Mouse (Mus musculus): Measurements from ENCODE around the gene Gpr84.

Gene Gpr84

DNA sequence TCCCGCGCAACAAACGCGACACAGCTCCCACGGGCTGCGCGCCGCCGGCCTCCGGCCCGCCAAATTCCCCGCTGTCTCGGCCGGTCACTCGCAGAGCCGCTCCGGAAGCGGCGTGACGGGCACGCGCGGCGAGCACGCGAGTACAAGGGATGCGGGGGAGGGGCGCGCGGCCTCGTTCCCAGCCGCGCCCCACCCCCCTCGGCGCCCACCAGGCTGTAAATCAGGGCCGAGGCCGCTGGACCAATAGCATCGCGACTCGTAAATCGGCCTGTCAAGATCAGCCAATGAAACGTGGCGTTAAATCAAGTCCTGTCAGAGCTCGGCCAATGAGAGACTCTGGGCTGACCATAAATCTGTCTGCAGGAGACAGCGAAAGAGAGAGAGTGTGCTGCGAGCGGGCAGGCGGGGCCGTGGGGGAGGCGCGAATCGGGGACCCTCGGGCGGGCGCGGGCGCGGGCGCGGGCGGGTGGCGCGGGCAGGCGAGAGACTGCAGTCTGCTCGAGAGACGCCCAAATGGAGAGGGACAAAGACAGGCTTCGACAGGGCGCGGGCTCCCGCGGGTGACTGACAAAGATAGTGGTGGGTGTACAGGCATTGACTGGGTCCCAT is 5.2 kb downstream of the Gpr84 start:
- DNase-seq, result peak; percentile 98

DNA sequence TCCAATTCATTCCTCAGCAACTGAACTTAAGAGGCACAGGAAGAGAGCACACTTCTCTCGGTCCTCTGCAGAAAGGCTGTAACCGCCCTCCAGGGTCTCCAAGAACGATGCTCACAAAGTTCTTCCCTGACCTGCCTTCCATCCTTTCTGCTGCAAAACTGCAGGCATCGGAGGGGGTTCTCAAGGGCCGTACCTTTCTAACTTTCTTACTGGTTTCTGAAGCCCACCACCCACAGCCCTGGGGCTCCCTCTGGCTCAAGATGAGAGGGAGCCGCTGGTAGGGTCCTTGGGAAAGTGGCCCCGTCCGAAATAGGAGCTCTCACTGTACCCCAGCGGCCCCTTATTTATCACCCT is 5.8 kb downstream of the Gpr84 start:
- no peak for DNase-seq

- peak; percentile 38 for DNase-seq
Observed at GRCm38 (mm10) chr15:103303916-103304615, 6.3 kb downstream of the Gpr84 start.

DNA sequence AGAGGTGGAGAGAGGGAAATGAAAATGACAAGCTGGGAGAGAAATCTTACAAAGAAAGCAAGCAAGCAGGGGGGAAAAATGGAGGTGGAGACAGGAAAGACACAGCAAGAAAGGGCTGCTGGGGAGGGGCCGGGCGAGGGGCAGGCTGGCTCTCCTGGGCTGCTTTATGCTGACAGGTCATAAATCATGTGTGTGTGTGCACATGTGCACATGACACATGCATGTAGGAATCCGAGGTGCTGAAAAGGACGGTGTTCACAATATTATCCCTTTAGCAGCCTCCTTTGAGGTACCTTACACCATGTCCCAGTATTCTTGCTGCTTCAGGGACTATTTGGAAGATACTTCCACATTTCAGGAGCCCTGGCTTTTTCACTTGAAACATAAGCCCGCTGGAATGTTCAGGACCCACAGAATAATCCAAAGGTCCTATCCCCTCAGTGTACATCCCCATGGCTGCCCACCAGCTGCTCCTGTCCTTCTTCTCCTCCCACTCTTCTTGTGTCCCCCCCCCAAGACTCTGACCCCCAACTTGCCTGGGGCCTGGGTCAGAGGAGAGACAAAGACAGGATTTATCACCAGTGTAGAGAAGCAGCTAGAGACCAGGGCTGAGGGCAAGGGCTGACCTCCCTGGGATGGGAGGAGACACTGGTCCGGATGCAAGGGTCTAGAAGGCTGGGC is 7.9 kb downstream of the Gpr84 start:
- DNase-seq, result no peak

DNA sequence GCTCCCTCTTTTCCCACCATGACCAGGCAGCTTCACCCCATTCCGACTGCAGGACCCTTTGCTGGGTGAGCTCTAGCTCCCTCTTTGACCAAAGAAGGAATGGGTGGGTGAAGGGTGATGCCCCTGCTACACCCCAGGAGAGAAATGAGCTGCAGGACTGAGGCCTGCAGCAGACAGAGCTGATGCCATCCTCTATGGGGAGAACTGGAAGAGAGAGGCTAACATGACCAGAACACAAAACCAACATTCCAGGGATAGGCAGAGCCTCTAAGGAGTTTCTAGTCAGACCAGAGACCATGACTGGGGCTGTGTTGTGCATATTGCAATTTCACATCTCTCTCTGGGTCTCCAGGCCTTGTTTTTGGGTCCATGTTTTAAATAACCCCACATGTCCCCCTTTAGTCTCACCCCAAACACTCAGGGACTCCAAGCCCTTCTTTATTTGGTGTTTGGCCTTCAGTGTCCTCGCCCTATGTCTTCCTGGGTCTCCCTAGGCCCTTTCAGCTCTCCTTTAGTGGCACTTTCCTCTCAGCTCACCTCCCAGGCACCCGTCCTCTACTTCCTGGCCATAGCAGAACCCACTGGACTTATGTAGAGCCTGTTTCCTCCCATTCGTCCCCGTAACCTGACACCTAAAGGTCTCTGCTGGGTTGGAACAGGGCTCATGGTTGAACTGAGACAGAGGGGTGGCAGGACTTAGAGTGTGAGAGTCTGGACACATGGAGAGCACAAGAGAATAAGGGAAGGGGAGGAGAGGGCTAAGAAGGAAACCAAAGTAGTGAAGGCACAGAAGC is 8.7 kb downstream of the Gpr84 start:
- DNase-seq, result no peak

GRCm38 (mm10) chr15:103301046-103301445 is 9.4 kb downstream of the Gpr84 start:
- no peak for DNase-seq

DNA sequence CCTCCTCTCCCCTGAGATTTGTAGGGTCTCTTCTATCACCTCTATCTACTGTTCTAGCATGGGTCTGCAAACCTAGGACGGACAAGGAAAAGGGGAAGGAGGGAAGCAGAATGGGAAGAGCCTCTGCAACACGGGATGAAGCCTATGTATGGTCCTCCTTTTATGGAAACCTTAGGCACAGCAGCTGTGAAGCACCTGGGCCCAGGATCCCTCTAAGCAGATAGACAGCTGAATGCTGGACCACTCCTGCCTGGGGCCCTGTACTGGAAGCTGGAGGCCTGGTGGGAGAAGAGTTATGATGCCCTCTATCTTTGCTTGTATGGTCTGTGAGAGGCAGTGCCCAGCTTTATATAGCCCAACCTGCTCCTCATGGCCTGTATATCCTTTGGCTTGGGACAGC is 9.9 kb downstream of the Gpr84 start:
- no peak for DNase-seq

GRCm38 (mm10) chr15:103300067-103300471 is 10.3 kb downstream of the Gpr84 start:
- peak; percentile 54 for DNase-seq

DNA sequence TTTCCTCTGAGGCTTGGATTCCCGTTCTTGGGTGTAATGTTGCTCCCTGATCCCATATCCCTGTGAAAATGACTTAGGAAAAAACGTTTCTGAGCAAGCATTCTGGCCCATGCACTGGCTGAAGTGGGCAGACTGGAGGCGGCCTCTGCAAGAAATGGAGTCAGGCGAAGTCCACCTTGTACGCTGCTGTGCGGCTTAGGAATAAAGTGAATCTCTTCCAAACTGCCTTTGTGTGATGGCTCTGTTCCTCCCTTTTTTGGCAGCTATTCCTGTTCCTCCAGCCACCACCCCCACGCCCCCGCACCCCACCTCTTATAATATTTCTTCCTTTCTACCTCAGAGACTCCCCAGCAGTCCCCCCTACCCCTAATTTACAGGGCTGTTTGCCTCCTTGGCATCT is 10.8 kb downstream of the Gpr84 start:
- DNase-seq, result no peak

GRCm38 (mm10) chr15:103298861-103299616 is 11.4 kb downstream of the Gpr84 start:
- no peak for DNase-seq

GRCm38 (mm10) chr15:103298026-103298425 is 12.4 kb downstream of the Gpr84 start:
- no peak for DNase-seq

DNA sequence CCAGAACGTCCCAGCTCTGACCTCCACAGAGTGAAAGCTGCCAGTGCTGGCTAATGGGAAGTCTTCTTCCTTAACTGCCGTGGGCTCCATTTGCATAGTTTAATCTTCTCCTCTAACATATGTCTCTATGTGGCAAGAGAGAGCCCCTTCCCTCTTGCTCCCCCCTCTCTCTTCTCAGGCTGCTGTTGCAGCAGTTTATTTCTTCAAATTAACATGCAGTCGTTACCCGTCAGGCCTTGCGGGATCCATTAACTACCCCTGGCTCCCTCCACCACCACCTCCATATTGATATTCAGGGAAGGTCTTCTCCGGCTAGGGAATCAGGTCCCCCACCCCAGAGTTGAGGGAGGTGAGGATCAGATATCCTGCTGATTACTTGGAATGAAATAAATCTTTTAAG is 13.1 kb downstream of the Gpr84 start:
- DNase-seq, result no peak

DNA sequence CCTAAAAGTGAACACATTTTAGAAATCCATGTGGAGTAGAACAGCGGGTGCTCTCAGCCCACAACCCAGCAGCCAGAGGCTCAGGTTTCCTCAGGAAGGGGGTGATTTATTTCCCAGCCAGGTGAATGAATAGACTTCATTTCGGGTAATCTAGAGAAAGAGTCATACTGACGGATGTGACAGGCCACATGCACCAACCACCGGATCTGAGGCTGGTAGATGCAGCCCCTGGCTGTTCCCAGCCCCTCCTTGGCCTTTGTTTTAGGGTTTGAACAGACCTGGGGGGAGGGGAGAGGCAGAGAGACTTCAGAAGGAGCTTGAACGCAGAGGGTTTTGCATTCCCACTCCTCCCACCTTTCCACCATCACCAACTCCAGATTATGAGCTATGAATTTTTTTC is 14.6 kb downstream of the Gpr84 start:
- DNase-seq, result no peak

DNA sequence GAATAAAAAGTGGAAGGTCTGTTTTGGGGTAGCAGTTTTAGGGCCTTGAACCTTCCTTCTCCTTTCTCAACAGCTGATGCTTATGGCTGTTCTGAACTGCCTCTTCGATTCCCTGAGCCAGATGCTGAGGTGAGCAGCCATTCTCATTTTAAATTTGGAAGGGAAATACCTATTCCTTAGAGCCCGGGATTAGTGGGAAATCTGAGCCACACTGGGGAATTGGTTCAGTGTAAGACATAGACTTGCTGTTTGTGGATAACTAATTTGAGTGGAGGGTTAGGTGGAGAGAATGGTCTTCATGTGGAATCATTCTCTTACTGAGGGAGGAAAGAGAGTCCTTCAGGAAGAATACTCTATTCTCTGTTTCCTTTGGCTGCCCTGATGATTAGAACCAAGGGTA is 15.8 kb downstream of the Gpr84 start:
- no peak for DNase-seq

DNA sequence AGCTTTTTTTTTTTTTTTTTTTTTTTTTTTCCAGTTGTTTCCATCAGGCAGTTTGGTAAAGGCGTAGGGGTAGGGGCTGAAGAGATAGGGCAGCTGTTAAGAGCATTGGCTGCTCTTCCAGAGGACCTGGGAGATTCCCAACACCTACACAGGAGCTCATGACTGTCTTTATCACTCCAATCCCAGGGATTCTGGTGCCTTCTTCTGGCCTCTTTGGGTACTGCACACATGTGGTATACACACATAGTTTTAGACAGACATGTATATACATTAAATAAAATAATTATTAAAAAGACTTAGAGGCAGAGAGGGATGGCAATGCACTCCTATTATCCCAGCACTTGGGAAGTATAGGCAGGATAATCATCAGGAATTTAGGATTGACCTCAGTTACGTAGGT is 17.0 kb downstream of the Gpr84 start:
- DNase-seq, result no peak

GRCm38 (mm10) chr15:103292673-103293345 is 17.6 kb downstream of the Gpr84 start:
- no peak for DNase-seq

- DNase-seq, result no peak
Observed at GRCm38 (mm10) chr15:103290843-103291242, 19.6 kb downstream of the Gpr84 start.

- no peak for DNase-seq
Observed at GRCm38 (mm10) chr15:103290417-103290816, 20.0 kb downstream of the Gpr84 start.

DNA sequence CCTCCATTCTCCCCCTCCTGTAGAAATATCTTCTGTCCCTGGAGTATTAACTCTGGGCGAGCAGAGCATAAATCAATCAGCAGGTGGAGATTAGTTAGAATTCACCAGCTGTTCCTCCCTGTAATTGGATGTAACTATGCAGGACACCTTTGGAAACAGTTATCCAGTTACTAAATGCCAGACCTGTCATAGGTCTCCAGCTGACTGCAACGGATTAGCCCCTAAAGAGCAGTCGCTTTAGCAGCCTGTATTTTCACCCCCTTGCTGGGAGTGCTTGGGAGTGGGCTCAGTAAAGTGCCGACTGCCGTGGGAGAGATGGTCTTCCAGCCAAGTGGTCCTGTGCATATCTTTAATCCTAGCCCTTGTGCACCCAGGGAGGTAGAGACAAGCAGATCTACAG is 20.8 kb downstream of the Gpr84 start:
- DNase-seq, result no peak

- no peak for DNase-seq
Observed at GRCm38 (mm10) chr15:103285778-103286417, 24.5 kb downstream of the Gpr84 start.

- DNase-seq, result no peak
Observed at GRCm38 (mm10) chr15:103284647-103285046, 25.8 kb downstream of the Gpr84 start.

- DNase-seq, result no peak
Observed at GRCm38 (mm10) chr15:103284066-103284465, 26.3 kb downstream of the Gpr84 start.

All from cerebellum, adult 11-12 months (tissue).